Mouse (Mus musculus): ENCODE data around the gene Cdh13. TPM values are rescaled to one million over a fixed set of nuclear protein-coding genes. Genes with fewer than 3 reads are reported as not detected.
"Not testable (repeated sequence)": the region's sequence is repeated elsewhere in the genome, so short reads cannot be mapped to it uniquely, and the experiment has no call there.

Cdh13 gene
- polyA plus RNA-seq, 1 experiment, result not detected

DNA sequence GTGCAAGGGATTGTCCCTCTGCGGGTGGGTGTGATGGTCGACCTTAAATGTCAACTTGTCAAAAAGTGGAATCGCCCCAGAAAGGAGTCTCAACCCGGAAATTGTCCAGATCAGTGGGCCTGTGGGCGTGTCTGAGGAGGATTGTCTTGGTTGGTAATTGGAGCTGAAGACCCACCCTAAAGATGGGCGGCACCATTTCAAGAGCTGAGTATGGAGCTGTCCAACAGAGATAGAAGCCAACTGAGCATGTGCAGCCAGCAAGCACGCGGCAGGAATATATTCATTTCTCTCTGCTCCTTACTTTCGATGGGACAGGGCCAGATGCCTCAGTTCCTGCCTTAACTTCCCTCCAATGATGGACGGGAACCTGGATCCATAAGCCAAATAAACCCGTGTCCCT lies 466.3 kb downstream of the Cdh13 start:
- no peak for TF ChIP-seq CTCF (IDR thresholded peaks at IDR 0.05; ENCODE audit: control insufficient read depth, insufficient read depth, low read length)
- TF ChIP-seq POLR2A (IDR thresholded peaks at IDR 0.05; ENCODE audit: borderline replicate concordance, control insufficient read depth, low read depth, low read length), result no peak
- Histone ChIP-seq H3K4me1 (ENCODE audit: control insufficient read depth, insufficient read depth, low read length) (no peaks in the 10 kb centered on the region), H3K27ac (ENCODE audit: control insufficient read depth, insufficient read depth, low read depth, low read length, poor library complexity) (no peak overlapping the region), H3K4me3 (replicated peaks; ENCODE audit: control insufficient read depth, low read depth, low read length) (no peak overlapping the region)
- WGBS, result 82% methylated on average over 11 of the region's 11 CpGs

DNA sequence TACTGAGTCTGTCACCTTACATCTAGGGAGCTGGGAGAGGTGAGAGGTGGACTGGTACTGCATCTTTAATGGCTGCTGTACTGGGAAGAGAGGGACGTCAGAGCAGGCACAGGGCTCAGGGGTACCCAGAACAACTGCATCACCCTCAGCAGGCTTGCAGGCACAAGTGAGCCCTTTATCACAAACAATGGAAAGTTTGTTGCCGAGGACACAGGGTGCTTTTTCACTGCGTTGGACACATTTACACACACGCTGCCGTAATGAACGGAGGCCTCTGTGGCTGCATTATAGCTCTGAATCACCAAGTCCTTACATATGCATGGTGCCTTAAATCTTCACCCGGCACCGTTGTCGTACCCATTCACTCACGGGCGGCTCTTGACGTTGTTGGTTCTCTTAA lies 470.2 kb downstream of the Cdh13 start:
- H3K4me3 ChIP-seq (replicated peaks; ENCODE audit: control insufficient read depth, low read depth, low read length), result no peak overlapping the region
- 83% methylated on average over 12 of the region's 12 CpGs for WGBS
- H3K27ac ChIP-seq (ENCODE audit: control insufficient read depth, insufficient read depth, low read depth, low read length, poor library complexity), result no peak overlapping the region
- no peaks in the 10 kb centered on the region for H3K4me1 ChIP-seq (ENCODE audit: control insufficient read depth, insufficient read depth, low read length)
- TF ChIP-seq POLR2A (IDR thresholded peaks at IDR 0.05; ENCODE audit: borderline replicate concordance, control insufficient read depth, low read depth, low read length) (no peak), CTCF (IDR thresholded peaks at IDR 0.05; ENCODE audit: control insufficient read depth, insufficient read depth, low read length) (no peak)

DNA sequence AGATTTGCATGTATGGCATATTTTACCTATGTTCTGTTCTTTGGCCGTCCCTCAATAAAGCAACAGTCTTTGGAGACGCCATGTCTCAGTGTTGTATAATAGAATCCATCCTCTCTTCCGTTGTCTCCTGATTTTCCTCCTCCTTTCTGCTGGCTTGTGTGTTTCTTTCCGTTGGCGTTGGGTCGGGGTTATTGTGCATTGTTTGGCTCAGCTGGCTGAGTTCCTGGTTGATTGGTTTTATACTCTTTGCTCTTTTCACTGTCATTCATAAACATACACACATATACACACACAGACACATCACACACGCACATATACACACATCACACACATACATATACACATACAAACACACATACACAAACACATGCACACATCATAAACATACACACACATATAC lies 470.6 kb downstream of the Cdh13 start:
- Histone ChIP-seq H3K4me1 (ENCODE audit: control insufficient read depth, insufficient read depth, low read length) (no peaks in the 10 kb centered on the region), H3K4me3 (replicated peaks; ENCODE audit: control insufficient read depth, low read depth, low read length) (no peak overlapping the region), H3K27ac (ENCODE audit: control insufficient read depth, insufficient read depth, low read depth, low read length, poor library complexity) (no peak overlapping the region)
- 75% methylated on average over 7 of the region's 7 CpGs for WGBS
- TF ChIP-seq POLR2A (IDR thresholded peaks at IDR 0.05; ENCODE audit: borderline replicate concordance, control insufficient read depth, low read depth, low read length) (no peak), CTCF (IDR thresholded peaks at IDR 0.05; ENCODE audit: control insufficient read depth, insufficient read depth, low read length) (no peak)

DNA sequence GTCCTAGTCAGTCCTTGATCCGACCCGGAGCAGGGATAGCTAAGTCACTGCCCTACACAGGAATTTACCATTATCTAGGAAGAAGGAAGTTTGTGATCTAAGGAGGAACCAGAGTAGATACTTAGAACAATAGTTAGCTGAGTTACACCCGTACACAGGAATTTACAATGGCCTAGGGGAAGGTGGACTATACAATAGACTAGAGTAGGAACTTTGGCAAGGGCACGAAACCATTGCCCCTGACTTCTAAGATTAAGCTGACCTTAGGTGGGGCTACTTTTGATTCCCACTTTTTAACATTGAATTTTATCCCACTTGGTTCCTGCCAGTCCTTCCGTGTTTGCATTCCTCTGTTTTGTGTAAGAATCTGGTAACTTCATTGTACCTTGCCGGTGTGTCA lies 494.0 kb downstream of the Cdh13 start:
- H3K4me3 ChIP-seq (replicated peaks; ENCODE audit: control insufficient read depth, low read depth, low read length); H3K27ac ChIP-seq (ENCODE audit: control insufficient read depth, insufficient read depth, low read depth, low read length, poor library complexity); H3K4me1 ChIP-seq (ENCODE audit: control insufficient read depth, insufficient read depth, low read length): not testable (repeated sequence)
- WGBS, result 79% methylated on average over 6 of the region's 6 CpGs

DNA sequence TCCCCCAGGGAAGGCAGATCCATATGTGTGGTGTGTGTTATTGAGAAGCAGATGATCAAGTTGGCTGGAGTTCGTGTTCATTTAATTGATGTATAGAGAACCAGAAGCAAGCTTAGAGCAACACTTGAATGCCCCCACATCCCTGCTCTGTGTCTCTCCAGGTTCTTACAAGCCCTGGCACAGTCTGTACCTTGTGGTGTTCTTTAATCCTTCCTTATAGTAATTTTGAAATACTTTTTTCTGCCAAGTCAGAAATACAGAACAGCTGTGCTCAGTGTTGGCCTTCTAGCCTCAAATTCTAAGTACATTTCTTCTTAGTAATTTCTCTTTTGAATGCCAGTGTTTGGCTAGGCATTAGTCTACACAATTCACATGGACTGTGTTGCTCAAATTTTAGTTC lies 494.8 kb downstream of the Cdh13 start:
- H3K4me1 ChIP-seq (ENCODE audit: control insufficient read depth, insufficient read depth, low read length), result no peaks in the 10 kb centered on the region
- H3K4me3 ChIP-seq (replicated peaks; ENCODE audit: control insufficient read depth, low read depth, low read length), result no peak overlapping the region
- no peak overlapping the region for H3K27ac ChIP-seq (ENCODE audit: control insufficient read depth, insufficient read depth, low read depth, low read length, poor library complexity)
- TF ChIP-seq POLR2A (IDR thresholded peaks at IDR 0.05; ENCODE audit: borderline replicate concordance, control insufficient read depth, low read depth, low read length) (no peak), CTCF (IDR thresholded peaks at IDR 0.05; ENCODE audit: control insufficient read depth, insufficient read depth, low read length) (no peak)
- 65% methylated on average over 1 of the region's 1 CpGs for WGBS

DNA sequence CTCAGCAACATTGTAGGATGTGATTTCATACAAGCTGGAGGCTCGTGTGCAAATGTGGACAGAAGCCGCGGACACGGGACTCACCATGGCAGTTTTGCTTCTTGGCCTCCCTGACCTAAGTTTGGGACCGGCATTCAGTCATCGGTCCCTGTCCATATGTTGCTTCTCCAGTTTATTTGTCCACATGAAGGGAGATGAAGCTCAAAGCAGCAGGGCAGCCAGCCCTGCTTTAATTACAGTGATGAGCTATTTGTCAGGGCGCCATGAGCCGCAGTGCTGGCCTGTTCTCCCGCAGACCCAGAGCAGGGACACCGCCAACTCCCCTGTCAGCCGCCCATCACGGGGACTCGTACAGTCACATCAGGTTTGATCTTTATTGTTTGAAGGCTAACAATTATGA lies 502.1 kb downstream of the Cdh13 start:
- TF ChIP-seq POLR2A (IDR thresholded peaks at IDR 0.05; ENCODE audit: borderline replicate concordance, control insufficient read depth, low read depth, low read length), result no peak
- WGBS, result 88% methylated on average over 13 of the region's 13 CpGs

DNA sequence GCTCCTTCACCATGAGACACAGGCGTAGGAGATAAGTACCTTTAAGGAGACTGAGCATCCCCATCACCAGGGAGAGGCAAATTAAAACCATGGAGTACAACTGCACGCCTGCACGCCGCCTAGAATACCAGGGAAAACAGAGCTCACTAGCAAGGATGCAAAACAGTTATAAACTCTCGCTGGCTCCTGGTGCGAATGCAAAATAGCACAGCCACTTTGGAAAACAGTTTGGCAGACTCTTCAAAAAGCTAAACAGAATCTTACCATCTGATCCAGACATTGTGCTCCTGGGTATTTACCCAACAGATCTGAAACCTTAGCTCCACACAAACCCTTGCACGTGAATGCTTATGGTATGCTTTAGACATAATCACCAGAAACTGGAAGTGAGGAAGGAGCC lies 506.1 kb downstream of the Cdh13 start:
- WGBS, result 83% methylated on average over 7 of the region's 7 CpGs
- H3K4me3 ChIP-seq (replicated peaks; ENCODE audit: control insufficient read depth, low read depth, low read length), result no peak overlapping the region

More for the DNA sequence above, 502.1 kb downstream of the Cdh13 start:
- no peak overlapping the region for H3K4me3 ChIP-seq (replicated peaks; ENCODE audit: control insufficient read depth, low read depth, low read length)
- H3K27ac ChIP-seq (ENCODE audit: control insufficient read depth, insufficient read depth, low read depth, low read length, poor library complexity), result no peak overlapping the region
- H3K4me1 ChIP-seq (ENCODE audit: control insufficient read depth, insufficient read depth, low read length), result no peaks in the 10 kb centered on the region

DNA sequence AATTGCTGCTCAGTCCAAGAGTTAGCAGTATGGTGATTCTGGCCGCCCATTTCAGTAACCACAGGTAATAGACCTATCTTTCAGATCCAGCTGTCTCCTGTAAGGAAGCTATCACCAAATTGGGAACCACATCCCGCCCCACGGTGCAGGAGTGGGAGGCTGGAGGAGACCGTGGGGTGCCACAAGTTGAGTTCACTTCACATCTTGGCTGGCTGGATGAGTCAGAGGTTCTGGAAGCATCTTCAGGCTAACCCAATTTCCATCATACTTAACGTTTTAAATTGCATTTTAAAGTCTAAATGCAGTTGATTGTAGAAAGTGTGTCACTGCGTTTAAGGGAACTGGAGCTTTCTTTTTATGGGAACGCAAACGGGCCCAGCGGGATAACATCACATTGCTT lies 511.4 kb downstream of the Cdh13 start:
- no peak overlapping the region for H3K4me3 ChIP-seq (replicated peaks; ENCODE audit: control insufficient read depth, low read depth, low read length)
- TF ChIP-seq CTCF (IDR thresholded peaks at IDR 0.05; ENCODE audit: control insufficient read depth, insufficient read depth, low read length) (no peak), POLR2A (IDR thresholded peaks at IDR 0.05; ENCODE audit: borderline replicate concordance, control insufficient read depth, low read depth, low read length) (no peak)

More for the DNA sequence above, 506.1 kb downstream of the Cdh13 start:
- TF ChIP-seq POLR2A (IDR thresholded peaks at IDR 0.05; ENCODE audit: borderline replicate concordance, control insufficient read depth, low read depth, low read length) (no peak), CTCF (IDR thresholded peaks at IDR 0.05; ENCODE audit: control insufficient read depth, insufficient read depth, low read length) (no peak)
- H3K27ac ChIP-seq (ENCODE audit: control insufficient read depth, insufficient read depth, low read depth, low read length, poor library complexity), result no peak overlapping the region
- H3K4me1 ChIP-seq (ENCODE audit: control insufficient read depth, insufficient read depth, low read length), result no peaks in the 10 kb centered on the region

DNA sequence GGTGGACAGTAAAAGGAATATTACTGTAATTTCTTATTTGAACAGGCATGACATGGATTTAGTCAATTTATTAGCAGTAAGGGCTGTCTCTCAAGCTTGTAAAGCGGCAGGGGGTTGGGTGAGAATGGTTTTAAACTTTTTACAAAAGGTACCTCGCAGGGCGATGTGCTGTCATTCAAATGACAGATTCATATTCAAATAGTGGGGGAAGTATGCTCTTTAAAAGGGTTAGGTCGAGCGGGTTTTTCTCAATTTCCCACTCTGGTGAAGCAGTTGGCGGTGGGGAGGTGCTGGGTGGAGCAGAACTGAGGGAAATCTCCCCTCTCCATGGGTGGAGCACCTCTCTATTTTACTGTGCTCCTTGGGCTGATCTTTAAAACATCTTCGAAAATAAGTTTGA lies 513.0 kb downstream of the Cdh13 start:
- no peaks in the 10 kb centered on the region for H3K4me1 ChIP-seq (ENCODE audit: control insufficient read depth, insufficient read depth, low read length)
- 46% methylated on average over 7 of the region's 7 CpGs for WGBS
- no peak overlapping the region for H3K4me3 ChIP-seq (replicated peaks; ENCODE audit: control insufficient read depth, low read depth, low read length)
- TF ChIP-seq CTCF (IDR thresholded peaks at IDR 0.05; ENCODE audit: control insufficient read depth, insufficient read depth, low read length) (no peak), POLR2A (IDR thresholded peaks at IDR 0.05; ENCODE audit: borderline replicate concordance, control insufficient read depth, low read depth, low read length) (no peak)
- H3K27ac ChIP-seq (ENCODE audit: control insufficient read depth, insufficient read depth, low read depth, low read length, poor library complexity), result no peak overlapping the region

More for the DNA sequence above, 511.4 kb downstream of the Cdh13 start:
- Histone ChIP-seq H3K27ac (ENCODE audit: control insufficient read depth, insufficient read depth, low read depth, low read length, poor library complexity) (no peak overlapping the region), H3K4me1 (ENCODE audit: control insufficient read depth, insufficient read depth, low read length) (no peaks in the 10 kb centered on the region)
- WGBS, result 70% methylated on average over 9 of the region's 9 CpGs

Measured in bone marrow, adult 2 months (tissue).